Mouse (Mus musculus) forebrain, embryonic 12.5 days (tissue): ENCODE results near the gene Tfcp2l1. TPM values are rescaled to one million over a fixed set of nuclear protein-coding genes. Genes with fewer than 3 reads are reported as not detected.
"Not testable (repeated sequence)": the region's sequence is repeated elsewhere in the genome, so short reads cannot be mapped to it uniquely, and the experiment has no call there.

Source experiments
- ATAC-seq: fragments of 200-750 bp; cut with Nextera tagmentation; 2 replicates; pipeline ENCODE4 v1.8.0; 2017; ENCODE audit warnings: moderate TSS enrichment; ENCODE audit not compliant: low FRiP score
- H3K27ac ChIP-seq: fragments of 300-500 bp; sonication (generic); 2 replicates; pipeline ENCODE4 v1.5.1; 2016; ENCODE audit warnings: mild to moderate bottlenecking
- H3K27me3 ChIP-seq: fragments of 300-500 bp; sonication (generic); 2 replicates; pipeline ENCODE4 v1.6.1; 2016; ENCODE audit warnings: mild to moderate bottlenecking
- H3K36me3 ChIP-seq: fragments of 300-500 bp; sonication (generic); replicated peaks from 2 replicates; pipeline ENCODE4 v1.6.1; 2016; ENCODE audit warnings: mild to moderate bottlenecking
- H3K4me1 ChIP-seq: fragments of 300-500 bp; sonication (generic); 2 replicates; pipeline ENCODE4 v1.6.1; 2016
- H3K4me2 ChIP-seq: fragments of 300-500 bp; sonication (generic); 2 replicates; pipeline ENCODE4 v1.6.1; 2016; ENCODE audit warnings: mild to moderate bottlenecking, moderate library complexity
- H3K4me3 ChIP-seq: fragments of 300-500 bp; sonication (generic); replicated peaks from 2 replicates; pipeline ENCODE4 v1.5.1; 2016; ENCODE audit warnings: mild to moderate bottlenecking
- H3K9ac ChIP-seq: fragments of 300-500 bp; sonication (generic); 2 replicates; pipeline ENCODE4 v1.6.1; 2016; ENCODE audit warnings: mild to moderate bottlenecking
- H3K9me3 ChIP-seq: fragments of 300-500 bp; sonication (generic); 2 replicates; pipeline ENCODE4 v1.6.1; 2016
- WGBS: fragments of 180-500 bp; shearing (Covaris S2); methylation state at CpG from one replicate; pipeline ENCODE4 v1.1.7; 2016; 5-methylcytosine and 5-hydroxymethylcytosine counted together
- polyA plus RNA-seq: library from polyadenylated mRNA; unstranded; fragments of >200 nt; fragmentation: Nextera tagmentation; extraction: Ambion mirVana; gene quantifications from 2 replicates; pipeline ENCODE4 v1.2.1, GENCODE M21; 2016

Gene Tfcp2l1
- polyA plus RNA-seq = 0.13 and 0.18 TPM in 2 replicates

- Histone ChIP-seq H3K4me1 (peaks cover 12% of the 10 kb centered on the region; the same call in 1 of the 2 replicates), H3K4me2 (peak within 1 kb of the TSS; percentile 86), H3K9me3 (no peaks in the 10 kb centered on the region), H3K36me3 (no peaks in the 10 kb centered on the region), H3K9ac (peak within 1 kb of the TSS; percentile 18; the same call in 1 of the 2 replicates), H3K27ac (no peak within 1 kb of the TSS), H3K4me3 (peak within 1 kb of the TSS; percentile 47), H3K27me3 (peaks cover 42% of the 10 kb centered on the region)
- WGBS = 1% methylated on average over 48 of the region's 48 CpGs
- ATAC-seq = peak; percentile 88
These were observed at the start of gene Tfcp2l1 for GRCm38 (mm10) chr1:118627781-118628464. Gene Tfcp2l1 (plus strand): TSS chr1:118627945.

GRCm38 (mm10) chr1:118580174-118580702 is 47.5 kb upstream of the Tfcp2l1 start:
- no peak for ATAC-seq
- Histone ChIP-seq H3K4me2 (no peak overlapping the region), H3K9me3 (no peaks in the 10 kb centered on the region), H3K4me1 (no peaks in the 10 kb centered on the region), H3K27ac (no peak overlapping the region), H3K36me3 (peaks cover 59% of the 10 kb centered on the region), H3K4me3 (no peak overlapping the region), H3K27me3 (no peaks in the 10 kb centered on the region), H3K9ac (no peak overlapping the region)
- WGBS = 90% methylated on average over 2 of the region's 2 CpGs

- Histone ChIP-seq H3K27ac (no peak overlapping the region), H3K9me3 (no peaks in the 10 kb centered on the region), H3K36me3 (peaks cover 50% of the 10 kb centered on the region), H3K4me2 (no peak overlapping the region), H3K4me3 (no peak overlapping the region), H3K27me3 (no peaks in the 10 kb centered on the region), H3K4me1 (no peaks in the 10 kb centered on the region), H3K9ac (no peak overlapping the region)
- 94% methylated on average over 8 of the region's 8 CpGs for WGBS
- ATAC-seq = no peak
These were observed 46.6 kb upstream of the Tfcp2l1 start for GRCm38 (mm10) chr1:118581179-118581578.

GRCm38 (mm10) chr1:118589721-118590120 is 38.0 kb upstream of the Tfcp2l1 start:
- Histone ChIP-seq H3K4me2 (no peak overlapping the region), H3K4me3 (no peak overlapping the region), H3K9ac (no peak overlapping the region), H3K27ac (no peak overlapping the region), H3K4me1 (no peaks in the 10 kb centered on the region), H3K9me3 (no peaks in the 10 kb centered on the region), H3K27me3 (no peaks in the 10 kb centered on the region), H3K36me3 (peaks cover 57% of the 10 kb centered on the region)
- WGBS = 79% methylated on average over 5 of the region's 5 CpGs
- no peak for ATAC-seq

- ATAC-seq = no peak
- H3K4me1 ChIP-seq = no peaks in the 10 kb centered on the region
- H3K4me2 ChIP-seq = no peak overlapping the region
- H3K9ac ChIP-seq = no peak overlapping the region
- H3K9me3 ChIP-seq = no peaks in the 10 kb centered on the region
- H3K27ac ChIP-seq = no peak overlapping the region
- no peak overlapping the region for H3K4me3 ChIP-seq
- no peaks in the 10 kb centered on the region for H3K27me3 ChIP-seq
- peaks cover 86% of the 10 kb centered on the region for H3K36me3 ChIP-seq
- 96% methylated on average over 4 of the region's 4 CpGs for WGBS
These were observed 34.8 kb upstream of the Tfcp2l1 start for GRCm38 (mm10) chr1:118592933-118593332.

GRCm38 (mm10) chr1:118595395-118595794 is 32.4 kb upstream of the Tfcp2l1 start:
- Histone ChIP-seq H3K4me1 (no peaks in the 10 kb centered on the region), H3K4me2 (no peak overlapping the region), H3K4me3 (no peak overlapping the region), H3K9ac (no peak overlapping the region), H3K27me3 (no peaks in the 10 kb centered on the region), H3K27ac (no peak overlapping the region), H3K9me3 (no peaks in the 10 kb centered on the region), H3K36me3 (peaks cover 95% of the 10 kb centered on the region)
- no peak for ATAC-seq
- 83% methylated on average over 2 of the region's 2 CpGs for WGBS

- Histone ChIP-seq H3K9me3 (no peaks in the 10 kb centered on the region), H3K36me3 (peaks cover 96% of the 10 kb centered on the region), H3K4me1 (no peaks in the 10 kb centered on the region), H3K4me2 (no peak overlapping the region), H3K4me3 (no peak overlapping the region), H3K27ac (no peak overlapping the region), H3K27me3 (no peaks in the 10 kb centered on the region), H3K9ac (no peak overlapping the region)
- ATAC-seq = no peak
- WGBS = 89% methylated on average over 2 of the region's 2 CpGs
These were observed 30.1 kb upstream of the Tfcp2l1 start for GRCm38 (mm10) chr1:118597475-118598213.

GRCm38 (mm10) chr1:118598339-118598738 is 29.4 kb upstream of the Tfcp2l1 start:
- Histone ChIP-seq H3K9me3 (no peaks in the 10 kb centered on the region), H3K4me1 (no peaks in the 10 kb centered on the region), H3K9ac (no peak overlapping the region), H3K27me3 (no peaks in the 10 kb centered on the region), H3K27ac (no peak overlapping the region), H3K36me3 (peaks cover 96% of the 10 kb centered on the region), H3K4me3 (no peak overlapping the region), H3K4me2 (no peak overlapping the region)
- WGBS = 85% methylated on average over 3 of the region's 3 CpGs
- ATAC-seq = no peak

GRCm38 (mm10) chr1:118613631-118614183 is 14.0 kb upstream of the Tfcp2l1 start:
- Histone ChIP-seq H3K4me1 (no peaks in the 10 kb centered on the region), H3K27me3 (no peaks in the 10 kb centered on the region), H3K4me2 (no peak overlapping the region), H3K36me3 (peaks cover 16% of the 10 kb centered on the region), H3K27ac (no peak overlapping the region), H3K9ac (no peak overlapping the region), H3K4me3 (no peak overlapping the region), H3K9me3 (no peaks in the 10 kb centered on the region)
- WGBS = 89% methylated on average over 3 of the region's 3 CpGs
- ATAC-seq = no peak

GRCm38 (mm10) chr1:118621055-118621454 is 6.7 kb upstream of the Tfcp2l1 start:
- H3K4me2 ChIP-seq, H3K9me3 ChIP-seq, H3K4me3 ChIP-seq, H3K36me3 ChIP-seq, H3K27me3 ChIP-seq, ATAC-seq, H3K9ac ChIP-seq, H3K4me1 ChIP-seq, H3K27ac ChIP-seq: not testable (repeated sequence)
- 87% methylated on average over 5 of the region's 5 CpGs for WGBS

GRCm38 (mm10) chr1:118622857-118623256 is 4.9 kb upstream of the Tfcp2l1 start:
- no peak overlapping the region for H3K4me2 ChIP-seq
- ATAC-seq = no peak
- H3K27ac ChIP-seq = no peak overlapping the region
- 0 out of 2 replicates have a peak, but pooled peaks cover 5% of the 10 kb centered on the region for H3K4me1 ChIP-seq
- 55% methylated on average over 3 of the region's 3 CpGs for WGBS
- no peaks in the 10 kb centered on the region for H3K36me3 ChIP-seq
- peaks cover 23% of the 10 kb centered on the region for H3K27me3 ChIP-seq
- H3K4me3 ChIP-seq = no peak overlapping the region
- no peak overlapping the region for H3K9ac ChIP-seq
- no peaks in the 10 kb centered on the region for H3K9me3 ChIP-seq

- no peak for ATAC-seq
- H3K27me3 ChIP-seq = peaks cover 38% of the 10 kb centered on the region
- no peak overlapping the region for H3K9ac ChIP-seq
- H3K4me3 ChIP-seq = no peak overlapping the region
- H3K27ac ChIP-seq = no peak overlapping the region
- H3K4me1 ChIP-seq = peaks cover 12% of the 10 kb centered on the region; the same call in 1 of the 2 replicates
- WGBS = 24% methylated on average over 6 of the region's 6 CpGs
- H3K4me2 ChIP-seq = no peak overlapping the region
- no peaks in the 10 kb centered on the region for H3K36me3 ChIP-seq
- no peaks in the 10 kb centered on the region for H3K9me3 ChIP-seq
These were observed 2.3 kb upstream of the Tfcp2l1 start for GRCm38 (mm10) chr1:118625461-118625860.
